Mouse (Mus musculus) neural tube, embryonic 14.5 days (tissue): ENCODE results near the gene Kcnc2. TPM values are rescaled to one million over a fixed set of nuclear protein-coding genes. Genes with fewer than 3 reads are reported as not detected.

Experiments
- ATAC-seq: fragments of 200-750 bp; cut with Nextera tagmentation; 2 replicates; pipeline ENCODE4 v1.8.0; 2017; ENCODE audit warnings: low read depth, mild to moderate bottlenecking, moderate TSS enrichment, moderate library complexity
- H3K27ac ChIP-seq: fragments of 300-500 bp; sonication (generic); 2 replicates; pipeline ENCODE4 v1.5.1; 2014; ENCODE audit warnings: low read depth, mild to moderate bottlenecking, control low read depth, low read length, moderate library complexity, mixed read lengths
- H3K27me3 ChIP-seq: fragments of 300-500 bp; sonication (generic); 2 replicates; pipeline ENCODE4 v1.6.1; 2014; ENCODE audit warnings: low read length; ENCODE audit not compliant: control insufficient read depth, insufficient read depth
- H3K36me3 ChIP-seq: fragments of 300-500 bp; sonication (generic); 2 replicates; pipeline ENCODE4 v1.6.1; 2014; ENCODE audit warnings: low read length, mixed read lengths; ENCODE audit not compliant: control insufficient read depth, insufficient read depth
- H3K4me1 ChIP-seq: fragments of 300-500 bp; sonication (generic); 2 replicates; pipeline ENCODE4 v1.6.1; 2014; ENCODE audit warnings: low read length; ENCODE audit not compliant: control insufficient read depth, insufficient read depth
- H3K4me2 ChIP-seq: fragments of 300-500 bp; sonication (generic); 2 replicates; pipeline ENCODE4 v1.6.1; 2014; ENCODE audit warnings: mild to moderate bottlenecking, low read depth, low read length, control low read depth
- H3K4me3 ChIP-seq: fragments of 300-500 bp; sonication (generic); 2 replicates; pipeline ENCODE4 v1.5.1; 2014; ENCODE audit warnings: low read depth, low read length, control low read depth, mixed read lengths
- H3K9ac ChIP-seq: fragments of 300-500 bp; sonication (generic); replicated peaks from 2 replicates; pipeline ENCODE4 v1.6.1; 2014; ENCODE audit warnings: low read depth, mild to moderate bottlenecking, control low read depth, low read length, mixed read lengths
- H3K9me3 ChIP-seq: fragments of 300-500 bp; sonication (generic); 2 replicates; pipeline ENCODE4 v1.6.1; 2016; ENCODE audit warnings: low read length; ENCODE audit not compliant: control insufficient read depth
- WGBS: fragments of 180-500 bp; shearing (Covaris S2); extraction: QIAGEN DNeasy Blood & Tissue Kit; methylation state at CpG from one replicate; pipeline ENCODE4 v1.1.7; 2014; 5-methylcytosine and 5-hydroxymethylcytosine counted together
- polyA plus RNA-seq: library from polyadenylated mRNA; unstranded; fragments of >200 nt; fragmentation: Nextera tagmentation; extraction: Ambion mirVana; gene quantifications from 2 replicates; pipeline ENCODE4 v1.2.1, GENCODE M21; 2014

Kcnc2 gene
- polyA plus RNA-seq, 1 experiment from 2014 or later = 16.5 TPM

GRCm38 (mm10) chr10:112368369-112368768 lies 97.4 kb downstream of the Kcnc2 start:
- no peak overlapping the region for H3K4me2 ChIP-seq
- H3K27me3 ChIP-seq = no peaks in the 10 kb centered on the region
- no peaks in the 10 kb centered on the region for H3K36me3 ChIP-seq
- WGBS = 80% methylated on average over 3 of the region's 3 CpGs
- no peak overlapping the region for H3K9ac ChIP-seq
- no peak overlapping the region for H3K4me3 ChIP-seq
- no peak for ATAC-seq
- no peaks in the 10 kb centered on the region for H3K9me3 ChIP-seq
- no peak overlapping the region for H3K27ac ChIP-seq
- no peaks in the 10 kb centered on the region for H3K4me1 ChIP-seq

GRCm38 (mm10) chr10:112377163-112377562 lies 106.2 kb downstream of the Kcnc2 start:
- Histone ChIP-seq H3K4me3 (no peak overlapping the region), H3K9ac (no peak overlapping the region), H3K27ac (no peak overlapping the region), H3K4me1 (no peaks in the 10 kb centered on the region), H3K4me2 (no peak overlapping the region), H3K9me3 (no peaks in the 10 kb centered on the region), H3K27me3 (no peaks in the 10 kb centered on the region), H3K36me3 (no peaks in the 10 kb centered on the region)
- ATAC-seq = no peak
- WGBS = 73% methylated on average over 5 of the region's 5 CpGs

DNA sequence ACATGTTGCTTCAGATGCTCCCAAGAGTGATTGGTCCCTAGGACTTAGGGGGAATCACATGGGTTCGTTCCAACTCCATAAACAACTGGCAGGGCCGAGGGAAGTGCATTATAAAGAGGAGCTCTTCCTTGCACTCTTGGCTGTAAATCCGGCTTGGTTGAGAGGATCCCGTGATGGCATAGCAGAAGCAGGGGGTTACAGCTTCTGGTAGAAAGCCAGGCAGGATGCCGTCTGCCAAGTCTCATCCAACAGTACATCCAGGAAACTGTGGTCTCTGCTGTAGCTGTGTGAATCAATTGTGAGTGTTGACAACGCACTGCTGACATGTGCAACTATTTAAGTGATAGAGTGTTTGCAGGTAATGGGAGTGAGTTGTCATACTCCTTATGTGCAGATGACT lies 107.5 kb downstream of the Kcnc2 start:
- no peaks in the 10 kb centered on the region for H3K9me3 ChIP-seq
- H3K4me2 ChIP-seq = no peak overlapping the region
- no peak overlapping the region for H3K4me3 ChIP-seq
- WGBS = 69% methylated on average over 6 of the region's 6 CpGs
- no peaks in the 10 kb centered on the region for H3K36me3 ChIP-seq
- no peaks in the 10 kb centered on the region for H3K4me1 ChIP-seq
- no peak overlapping the region for H3K27ac ChIP-seq
- H3K9ac ChIP-seq = no peak overlapping the region
- no peak for ATAC-seq
- no peaks in the 10 kb centered on the region for H3K27me3 ChIP-seq

- Histone ChIP-seq H3K4me1 (no peaks in the 10 kb centered on the region), H3K27ac (no peak overlapping the region), H3K27me3 (no peaks in the 10 kb centered on the region), H3K9me3 (no peaks in the 10 kb centered on the region), H3K9ac (no peak overlapping the region), H3K4me2 (no peak overlapping the region), H3K4me3 (no peak overlapping the region), H3K36me3 (no peaks in the 10 kb centered on the region)
- no peak for ATAC-seq
- WGBS = 88% methylated on average over 6 of the region's 6 CpGs
These were observed 109.7 kb downstream of the Kcnc2 start for GRCm38 (mm10) chr10:112380590-112380989.

- Histone ChIP-seq H3K27ac (no peak overlapping the region), H3K36me3 (no peaks in the 10 kb centered on the region), H3K4me1 (no peaks in the 10 kb centered on the region), H3K4me3 (no peak overlapping the region), H3K27me3 (no peaks in the 10 kb centered on the region), H3K4me2 (no peak overlapping the region), H3K9ac (no peak overlapping the region), H3K9me3 (no peaks in the 10 kb centered on the region)
- ATAC-seq = peak; percentile 86
- 37% methylated on average over 8 of the region's 8 CpGs for WGBS
These were observed 123.6 kb downstream of the Kcnc2 start for GRCm38 (mm10) chr10:112394399-112394970.

DNA sequence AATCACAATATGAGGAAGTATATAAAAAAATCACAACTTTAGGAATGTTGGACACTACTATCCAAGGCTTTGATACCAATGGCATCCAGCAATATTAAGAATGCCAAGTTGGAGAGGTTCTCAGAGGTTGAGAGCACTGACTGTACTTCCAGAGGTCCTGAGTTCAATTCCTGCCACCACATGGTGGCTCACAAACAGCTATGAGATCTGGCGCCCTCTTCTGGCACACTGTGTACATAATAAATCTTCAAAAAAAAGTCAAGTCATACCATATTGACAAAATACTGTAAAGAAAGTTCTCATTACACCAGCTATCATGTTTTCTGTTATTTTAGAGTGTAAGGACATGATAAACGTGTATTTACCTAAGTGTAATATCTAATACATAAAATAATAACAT lies 126.3 kb downstream of the Kcnc2 start:
- Histone ChIP-seq H3K36me3 (no peaks in the 10 kb centered on the region), H3K27ac (no peak overlapping the region), H3K4me2 (no peak overlapping the region), H3K4me3 (no peak overlapping the region), H3K27me3 (no peaks in the 10 kb centered on the region), H3K9ac (no peak overlapping the region), H3K9me3 (no peaks in the 10 kb centered on the region), H3K4me1 (peaks cover 7% of the 10 kb centered on the region; the same call in 1 of the 2 replicates)
- 46% methylated on average over 2 of the region's 2 CpGs for WGBS
- ATAC-seq = no peak

DNA sequence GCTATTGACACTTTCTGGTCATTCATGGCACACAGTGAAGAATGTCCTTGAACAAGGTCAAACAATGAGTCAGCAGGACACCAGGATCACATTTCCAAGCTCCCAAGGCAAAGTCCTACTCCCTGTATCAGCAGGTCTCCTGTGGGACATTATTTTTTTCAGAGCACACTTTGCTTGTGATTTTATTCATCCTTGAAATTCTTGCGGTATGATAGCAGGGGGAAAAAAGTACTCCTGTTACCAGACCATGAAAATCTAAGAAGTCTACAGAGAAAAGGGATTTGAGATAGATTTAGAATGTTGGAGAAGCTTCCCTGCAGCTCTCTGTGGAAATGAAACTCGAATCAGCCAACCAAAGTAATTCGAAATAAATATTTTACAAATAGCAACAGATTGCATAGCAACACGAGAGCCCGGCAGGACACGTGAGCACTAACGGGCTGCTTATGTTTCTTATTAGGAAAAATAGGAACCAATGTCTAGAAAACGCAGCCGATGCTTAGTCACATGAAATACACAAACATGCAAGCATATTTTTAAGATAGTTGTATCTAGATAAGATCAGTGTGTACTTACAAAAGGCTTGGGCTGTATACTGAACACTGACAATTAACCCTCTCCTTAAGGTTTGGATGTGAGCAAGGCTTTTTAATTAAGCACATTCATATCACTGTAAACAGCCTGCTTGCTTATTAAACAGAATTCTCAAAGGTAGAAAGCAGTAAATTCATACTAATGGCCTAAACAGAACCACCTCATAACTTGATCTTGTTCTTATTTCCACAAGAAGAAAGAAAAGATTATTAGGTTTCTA lies 129.9 kb downstream of the Kcnc2 start:
- H3K4me3 ChIP-seq = no peak overlapping the region
- no peak overlapping the region for H3K27ac ChIP-seq
- no peaks in the 10 kb centered on the region for H3K36me3 ChIP-seq
- no peak for ATAC-seq
- no peak overlapping the region for H3K4me2 ChIP-seq
- peaks cover 7% of the 10 kb centered on the region; the same call in 1 of the 2 replicates for H3K4me1 ChIP-seq
- WGBS = 50% methylated on average over 9 of the region's 9 CpGs
- H3K27me3 ChIP-seq = no peaks in the 10 kb centered on the region
- no peak overlapping the region for H3K9ac ChIP-seq
- no peaks in the 10 kb centered on the region for H3K9me3 ChIP-seq

DNA sequence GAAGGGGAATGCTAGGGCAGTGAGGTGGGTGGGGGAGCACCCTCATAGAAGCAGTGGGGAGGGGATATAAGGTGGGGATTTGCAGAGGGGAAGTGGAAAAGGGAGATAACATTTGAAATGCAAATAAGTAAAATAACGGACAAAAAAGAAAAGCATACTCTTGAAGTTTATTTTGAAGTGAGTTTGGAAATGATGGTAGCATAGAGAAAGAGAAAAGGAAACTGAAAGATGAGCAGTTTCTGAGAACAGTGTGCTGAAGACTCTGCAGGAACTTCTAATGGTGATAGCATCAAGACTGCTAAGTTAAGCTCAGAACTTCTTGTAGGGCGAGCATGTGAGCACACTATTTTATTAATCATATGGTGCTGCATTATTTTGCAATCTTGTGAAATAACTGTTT lies 138.6 kb downstream of the Kcnc2 start:
- Histone ChIP-seq H3K27ac (no peak overlapping the region), H3K27me3 (no peaks in the 10 kb centered on the region), H3K4me1 (no peaks in the 10 kb centered on the region), H3K9ac (no peak overlapping the region), H3K36me3 (no peaks in the 10 kb centered on the region), H3K4me2 (no peak overlapping the region), H3K4me3 (no peak overlapping the region), H3K9me3 (no peaks in the 10 kb centered on the region)
- WGBS = 74% methylated on average over 2 of the region's 2 CpGs
- ATAC-seq = no peak

DNA sequence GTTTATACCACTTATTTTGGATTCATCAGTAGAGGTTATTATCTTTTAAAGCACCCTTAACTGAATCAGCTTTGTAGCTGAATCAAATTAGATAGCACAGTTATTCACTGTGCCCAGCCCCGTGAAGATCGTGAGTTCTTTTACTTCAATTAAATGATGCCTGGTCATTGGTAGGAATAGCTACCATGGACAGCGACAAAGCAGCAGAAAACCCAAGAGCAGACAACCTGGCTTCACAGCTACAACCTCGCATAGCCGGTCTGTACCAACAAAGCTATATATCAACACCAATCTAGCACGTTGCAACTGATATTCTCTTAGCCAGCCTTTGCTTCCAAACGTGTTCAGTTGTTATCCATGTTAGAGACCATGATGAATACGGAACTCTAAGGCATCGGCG lies 152.4 kb downstream of the Kcnc2 start:
- WGBS = 62% methylated on average over 10 of the region's 10 CpGs
- no peaks in the 10 kb centered on the region for H3K9me3 ChIP-seq
- H3K4me1 ChIP-seq = no peaks in the 10 kb centered on the region
- ATAC-seq = no peak
- H3K36me3 ChIP-seq = no peaks in the 10 kb centered on the region
- H3K4me3 ChIP-seq = no peak overlapping the region
- no peak overlapping the region for H3K4me2 ChIP-seq
- H3K9ac ChIP-seq = no peak overlapping the region
- no peak overlapping the region for H3K27ac ChIP-seq
- H3K27me3 ChIP-seq = no peaks in the 10 kb centered on the region
